Mouse (Mus musculus) B cell, adult 2 months (primary cell): ENCODE results near the gene R3hdm1.
"Not testable (repeated sequence)": the region's sequence is repeated elsewhere in the genome, so short reads cannot be mapped to it uniquely, and the experiment has no call there.

ENCODE experiments used
- DNase-seq, 2 experiments: peaks; one replicate each; pipeline ENCODE4 v3.0.0; 2022

Gene R3hdm1

DNA sequence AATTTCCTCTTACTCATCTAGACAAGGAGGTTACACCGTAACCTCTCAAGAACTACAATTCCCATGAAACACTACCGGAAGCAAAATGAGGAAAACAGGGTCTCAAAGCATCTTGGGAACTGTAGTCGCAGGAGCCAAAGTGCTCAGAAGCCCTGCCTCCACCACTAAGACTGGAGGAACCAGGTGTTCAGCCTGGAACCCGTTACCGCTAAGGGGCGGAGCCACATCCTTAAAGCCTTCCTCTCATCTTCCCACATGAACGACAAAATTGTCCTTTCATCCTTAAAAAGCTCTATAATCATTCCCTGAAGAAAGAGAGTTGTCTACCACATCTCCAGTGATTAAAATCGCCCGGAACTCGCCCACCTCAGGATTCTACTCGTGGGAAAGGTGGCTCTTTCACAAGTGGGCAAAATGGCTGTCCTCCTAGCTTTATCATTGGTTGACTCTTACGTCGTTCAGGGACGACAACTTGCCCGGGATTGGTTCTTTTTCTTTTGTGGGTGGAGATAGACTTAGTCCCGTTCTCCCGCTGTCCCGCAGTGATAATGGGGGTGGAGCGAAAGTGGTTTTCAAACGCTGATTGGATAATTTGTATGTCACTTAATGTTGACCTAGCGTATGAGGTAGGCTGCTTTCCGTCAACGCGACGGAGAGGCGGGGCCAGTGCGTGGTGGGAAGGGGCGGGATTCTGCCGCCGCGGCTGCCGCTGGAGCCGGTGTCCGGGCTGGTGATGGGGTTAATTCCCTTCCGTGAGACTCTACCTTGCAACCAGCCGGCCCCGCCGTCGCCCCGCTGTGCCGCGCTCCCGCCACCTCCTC, at the start of gene R3hdm1, which contains the start of gene Zranb3:
TSS of gene R3hdm1 (plus strand) at position 661 of the 821 bp plus-strand sequence.
TSS of gene Zranb3 (minus strand) at position 407 of the 821 bp plus-strand sequence.
- peak; percentile 94 to 96 for DNase-seq

- DNase-seq = no peak
Measured at GRCm38 (mm10) chr1:128057269-128057668, 45.8 kb upstream of the R3hdm1 start.

DNA sequence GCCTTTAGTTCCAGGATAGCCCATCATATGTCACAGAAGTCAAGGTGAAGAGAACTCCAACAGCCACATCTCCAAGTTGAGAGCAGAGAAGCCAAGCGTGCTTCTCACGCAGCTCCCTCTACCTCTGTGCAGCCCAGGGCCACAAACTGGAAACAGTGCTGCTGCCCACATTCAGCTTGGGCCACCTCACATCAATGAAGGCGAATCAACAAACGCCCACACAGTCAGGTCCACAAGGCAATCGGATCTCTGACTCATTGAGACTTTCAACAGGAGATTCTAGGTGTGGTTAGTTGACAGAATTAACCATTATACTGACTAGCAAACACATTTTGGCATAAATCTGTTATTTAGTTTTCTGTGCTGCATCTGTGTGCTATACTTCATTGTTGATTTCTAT, 44.5 kb upstream of the R3hdm1 start:
- no peak for DNase-seq

GRCm38 (mm10) chr1:128060655-128061344, 42.3 kb upstream of the R3hdm1 start:
- no peak for DNase-seq

- no peak for DNase-seq
Measured at GRCm38 (mm10) chr1:128061401-128061800, 41.7 kb upstream of the R3hdm1 start.

GRCm38 (mm10) chr1:128062167-128062566, 40.9 kb upstream of the R3hdm1 start:
- DNase-seq = no peak

GRCm38 (mm10) chr1:128064716-128065115, 38.4 kb upstream of the R3hdm1 start:
- no peak for DNase-seq

DNA sequence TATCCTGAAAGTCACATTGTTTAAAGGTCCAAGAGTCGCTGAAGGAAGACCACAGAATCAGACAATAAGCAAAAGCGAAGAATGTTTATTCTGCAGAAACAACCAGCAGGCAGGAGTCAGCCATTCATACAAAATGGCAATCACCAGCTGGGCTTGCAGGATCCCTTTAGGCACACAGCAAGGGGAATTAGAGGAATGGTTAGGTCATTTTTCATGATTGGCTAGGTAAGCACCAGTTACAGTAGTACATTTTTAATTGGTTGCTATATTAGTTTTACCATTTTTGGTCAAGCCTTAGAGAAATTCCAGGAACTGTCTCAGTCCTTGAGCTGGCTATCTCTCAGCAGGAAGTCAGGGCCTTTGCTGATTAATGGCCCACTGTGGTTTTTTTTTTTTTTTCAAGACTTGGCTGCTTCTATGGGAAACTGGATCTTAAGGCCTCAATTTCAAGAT, 34.1 kb upstream of the R3hdm1 start:
- DNase-seq = no peak

DNA sequence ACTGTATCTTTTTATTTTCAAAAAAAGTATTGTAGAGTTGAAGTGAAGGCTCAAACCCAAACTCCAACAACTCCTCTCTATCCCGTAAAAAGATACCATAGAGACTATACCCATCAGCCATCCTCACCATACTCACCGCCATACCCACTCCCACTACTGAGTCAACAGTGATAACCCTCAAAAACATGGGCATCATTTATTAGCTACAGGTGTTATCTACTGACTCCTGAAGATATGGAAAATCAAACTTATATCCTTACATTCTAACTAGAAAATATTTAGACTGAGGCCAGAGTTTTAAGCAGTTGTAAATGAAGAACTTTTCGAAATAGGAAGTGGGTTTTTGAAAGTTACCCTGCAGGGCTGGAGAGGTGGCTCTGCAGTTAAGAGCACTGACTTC, 33.1 kb upstream of the R3hdm1 start:
- DNase-seq = no peak

DNA sequence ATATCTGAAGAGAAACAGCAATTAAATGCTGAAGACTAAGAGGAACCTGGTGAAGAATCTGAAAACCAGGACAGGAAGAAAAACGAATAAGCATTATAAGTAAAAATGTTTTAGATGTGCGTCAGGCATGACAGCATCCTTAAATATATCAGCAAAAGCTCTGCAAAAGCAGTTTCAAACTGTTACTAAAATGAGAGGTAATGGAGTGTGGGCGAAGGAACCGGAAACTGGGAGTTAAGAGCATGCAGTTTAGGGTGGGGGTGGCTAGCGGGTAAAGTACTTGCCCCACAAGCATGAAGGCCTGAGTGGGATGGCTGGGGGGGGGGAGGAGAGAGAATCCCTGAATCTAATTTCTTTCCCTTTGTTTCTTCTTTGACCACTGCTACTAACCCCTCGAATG, 30.1 kb upstream of the R3hdm1 start:
- DNase-seq = no peak

GRCm38 (mm10) chr1:128076791-128077479, 26.2 kb upstream of the R3hdm1 start:
- peak; percentile 46 to 51 for DNase-seq

DNA sequence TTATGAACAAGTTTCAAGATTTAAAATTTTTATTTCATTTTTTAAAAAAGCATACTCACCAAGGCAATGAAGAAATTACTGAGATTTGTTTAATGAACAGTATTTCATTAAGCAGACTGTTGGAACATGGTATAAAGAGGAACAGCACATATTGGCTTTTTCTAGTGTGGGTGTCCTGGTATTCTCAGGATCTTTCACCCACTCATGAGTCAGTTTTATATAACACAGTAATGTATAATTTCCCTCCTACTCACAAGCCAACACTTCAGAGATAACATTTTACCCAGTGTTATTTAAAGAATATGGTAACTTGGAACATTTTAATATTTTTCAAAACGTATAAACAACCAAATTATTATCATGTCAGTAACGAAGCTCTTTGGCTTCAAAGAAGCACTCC, 25.3 kb upstream of the R3hdm1 start:
- no peak for DNase-seq

- DNase-seq = no peak
Measured at GRCm38 (mm10) chr1:128078646-128079045, 24.5 kb upstream of the R3hdm1 start.

GRCm38 (mm10) chr1:128080936-128081696, 22.0 kb upstream of the R3hdm1 start:
- no peak for DNase-seq

DNA sequence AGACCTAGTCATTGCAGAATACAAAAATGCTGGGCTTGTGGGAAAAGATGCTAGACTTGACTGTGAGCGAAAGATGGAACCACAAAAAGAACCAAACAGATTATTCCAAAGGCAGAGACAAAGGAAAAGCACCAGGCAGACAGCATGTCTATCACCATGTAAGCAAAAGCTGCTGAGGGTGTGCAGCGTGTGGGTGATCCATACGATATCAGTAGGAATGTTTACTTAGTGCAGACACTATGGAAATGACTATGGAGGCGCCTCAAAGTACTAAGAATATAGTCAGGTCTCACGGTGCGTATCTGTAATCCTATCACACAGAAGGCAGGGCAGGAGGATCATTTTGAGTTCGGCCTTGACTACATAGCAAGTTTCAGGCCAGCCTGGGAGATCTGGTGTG, 21.2 kb upstream of the R3hdm1 start:
- no peak for DNase-seq

DNA sequence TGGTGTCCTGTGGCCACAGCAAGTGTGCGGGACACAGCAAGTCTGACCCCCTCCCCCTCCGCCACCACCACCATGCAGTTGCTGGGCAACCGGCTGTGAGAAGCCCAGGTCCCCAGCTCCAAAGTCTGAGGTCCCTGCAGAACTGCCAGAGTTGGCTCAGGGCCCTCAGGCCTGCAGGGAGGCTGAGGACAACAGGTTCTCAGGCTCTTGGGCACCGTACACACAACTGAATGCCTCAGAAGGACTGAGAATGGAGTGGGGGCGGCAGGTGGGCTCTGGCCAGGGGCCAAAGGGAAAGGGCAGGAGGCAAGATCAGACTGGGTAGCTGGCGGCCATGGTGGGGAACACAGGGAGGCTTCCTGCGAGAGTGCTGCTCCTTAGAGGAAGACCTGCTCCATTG, 20.3 kb upstream of the R3hdm1 start:
- no peak for DNase-seq

GRCm38 (mm10) chr1:128094686-128095085, 8.4 kb upstream of the R3hdm1 start:
- no peak for DNase-seq

DNA sequence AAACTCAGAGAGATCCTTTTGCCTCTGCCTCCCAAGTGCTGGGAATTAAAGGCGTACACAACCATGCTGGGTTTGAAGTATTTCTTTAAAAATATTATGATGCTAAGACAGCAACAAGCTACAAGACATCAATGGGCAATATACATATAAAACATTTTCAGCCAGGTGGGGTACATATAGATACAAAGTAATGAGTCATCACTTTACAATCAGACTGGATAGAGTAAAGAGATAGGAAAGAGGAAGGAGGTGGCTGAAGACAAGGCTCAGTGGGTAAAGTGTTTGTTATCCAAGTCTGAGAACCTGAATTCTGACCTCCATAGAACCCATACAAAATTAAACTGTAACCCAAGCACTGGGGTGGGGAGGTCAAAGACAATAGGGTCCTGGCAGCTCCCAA, 4.8 kb upstream of the R3hdm1 start:
- DNase-seq = no peak

DNA sequence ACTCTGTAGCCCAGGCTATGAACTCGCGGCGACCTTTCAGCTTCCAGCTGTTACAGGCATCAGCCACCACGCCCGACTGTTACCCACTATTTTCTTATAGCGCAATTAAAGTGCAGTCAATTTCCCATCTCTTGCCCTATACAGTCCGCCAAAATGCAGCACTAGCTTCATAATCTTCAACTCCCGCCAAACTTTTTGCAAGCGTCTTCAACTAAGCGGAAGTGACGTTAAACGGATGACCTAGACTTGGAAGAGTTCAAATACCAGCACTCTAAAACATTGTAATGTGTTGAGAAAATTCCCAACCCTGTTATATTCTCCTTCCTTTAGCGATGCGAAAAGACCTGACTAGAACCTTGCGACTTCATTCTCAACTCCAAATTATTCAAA, 855 bp upstream of the R3hdm1 start:
- no peak for DNase-seq

GRCm38 (mm10) chr1:128103520-128104088, 503 bp downstream of the R3hdm1 start:
- peak in 1 of 2 experiments; percentile 68 for DNase-seq

- no peak for DNase-seq
Measured at GRCm38 (mm10) chr1:128120913-128121627, 18.0 kb downstream of the R3hdm1 start.

GRCm38 (mm10) chr1:128136222-128136621, 33.1 kb downstream of the R3hdm1 start:
- not testable (repeated sequence) for DNase-seq
